Mouse (Mus musculus) heart, adult 18-20 months (tissue): ENCODE measurements around the gene Slc6a4. TPM values are rescaled to one million over a fixed set of nuclear protein-coding genes. Genes with fewer than 3 reads are reported as not detected.
A peak's percentile ranks its signal among the peaks of the same experiment; 100 is the strongest.

ENCODE experiments used
- DNase-seq, 2 experiments: peaks; one replicate each; pipeline ENCODE4 v3.0.0; 2021 to 2022; ENCODE audit warnings: mixed read lengths in 1 of 2
- long read RNA-seq, 2 experiments: library from polyadenylated mRNA; stranded (forward); transcript quantifications; one replicate each; pipeline ENCODE4 v2.0.0; 2021
- total RNA-seq, 2 experiments: library from RNA; stranded (reverse); gene quantifications; 2 replicates each; pipeline ENCODE4 v1.2.3; 2021

The Slc6a4 gene
- total RNA-seq = under 1 TPM; 0.50 to 0.64 TPM
- long read RNA-seq, experiment 1, partial matches to known transcripts = 0 of 1 reads
- long read RNA-seq, experiment 1, other reads (novel, unspliced or antisense) = 0 of 1 reads
- long read RNA-seq, experiment 2 = 0 reads

DNA sequence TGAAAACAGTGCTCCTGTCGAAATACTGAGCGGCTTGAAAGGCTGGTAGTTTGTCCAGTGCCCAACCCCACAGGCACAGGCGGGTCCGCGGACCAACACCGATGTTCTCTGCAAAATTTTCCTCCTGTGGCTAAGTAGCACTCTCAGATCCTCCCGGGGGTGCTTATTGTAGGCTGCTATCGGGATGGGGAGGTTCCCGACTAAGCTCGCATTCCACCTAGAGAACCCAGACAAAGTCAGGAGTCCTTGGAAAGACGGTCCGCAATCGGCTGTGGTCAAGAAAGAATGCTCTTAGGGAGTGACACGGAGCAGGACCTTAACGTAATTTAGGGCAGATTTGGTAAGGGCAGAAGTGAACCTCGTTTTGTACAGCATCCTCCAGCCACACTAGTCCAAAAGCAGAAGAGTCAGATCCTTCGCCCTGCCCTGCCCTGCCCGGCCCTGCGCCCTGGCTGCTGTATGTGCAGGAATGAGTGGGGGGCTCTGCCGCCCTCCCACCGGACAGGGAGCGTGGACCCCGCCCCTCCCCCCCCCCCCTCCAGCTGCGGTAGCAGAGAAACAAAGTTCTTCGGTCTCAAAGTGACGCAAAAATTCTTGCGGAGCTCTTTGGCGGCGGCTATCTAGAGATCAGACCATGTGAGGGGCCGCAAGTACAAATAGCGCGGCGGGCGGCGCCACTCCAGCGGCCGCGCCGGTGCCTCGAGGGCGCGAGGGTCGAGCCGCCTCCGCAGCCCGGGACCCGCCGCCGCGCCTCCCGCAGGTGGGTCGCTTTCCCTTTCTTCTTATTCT is at the start of gene Slc6a4:
Gene Slc6a4, plus strand, starts transcription at position 688 of the 789 bp plus-strand sequence.
- peak in 1 of 2 experiments; percentile 31 for DNase-seq

DNA sequence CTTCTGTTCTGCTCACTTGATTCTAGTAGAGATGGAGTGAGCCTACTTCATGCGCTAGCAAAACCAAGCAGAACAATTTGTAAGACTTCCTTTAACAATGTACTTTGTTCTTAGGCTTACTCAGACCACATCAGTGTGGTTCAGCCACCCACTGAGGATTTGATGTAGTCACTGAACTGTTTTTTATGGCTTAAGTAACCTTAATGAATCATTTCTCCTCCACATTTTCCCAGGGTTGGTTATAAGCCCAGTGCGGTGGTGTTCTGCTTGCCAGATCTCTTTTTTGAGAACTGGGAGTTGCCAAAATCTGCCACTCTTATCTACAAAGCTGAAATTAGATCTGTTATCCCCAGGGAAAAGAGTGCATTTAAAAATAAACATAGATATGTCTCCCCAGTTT is 44.9 kb upstream of the Slc6a4 start:
- DNase-seq = peak; percentile 29 to 39

- no peak for DNase-seq
These were observed 32.7 kb upstream of the Slc6a4 start for GRCm38 (mm10) chr11:76965703-76966102.

DNA sequence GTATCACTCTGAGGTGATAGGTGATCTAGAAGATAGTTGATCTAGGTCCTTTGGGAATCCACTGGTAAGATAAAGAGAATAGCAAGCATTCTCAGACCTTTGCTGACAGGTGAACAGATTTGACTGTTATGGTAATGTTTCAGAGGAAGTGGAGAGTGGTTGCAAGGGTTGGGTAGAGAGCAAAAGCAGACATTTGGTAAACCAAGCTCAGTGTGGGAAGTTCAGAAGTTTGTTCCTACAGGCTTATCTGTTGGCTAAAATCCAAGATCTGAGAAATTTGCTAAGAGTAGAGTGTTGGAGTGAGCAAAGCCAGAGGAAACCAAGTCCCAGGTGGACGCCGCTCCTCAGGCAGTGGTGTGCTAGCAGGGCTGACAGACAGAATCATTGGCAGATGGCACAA is 28.1 kb upstream of the Slc6a4 start:
- DNase-seq = no peak

- peak; percentile 24 to 38 for DNase-seq
These were observed 23.6 kb upstream of the Slc6a4 start for GRCm38 (mm10) chr11:76974680-76975319.

DNA sequence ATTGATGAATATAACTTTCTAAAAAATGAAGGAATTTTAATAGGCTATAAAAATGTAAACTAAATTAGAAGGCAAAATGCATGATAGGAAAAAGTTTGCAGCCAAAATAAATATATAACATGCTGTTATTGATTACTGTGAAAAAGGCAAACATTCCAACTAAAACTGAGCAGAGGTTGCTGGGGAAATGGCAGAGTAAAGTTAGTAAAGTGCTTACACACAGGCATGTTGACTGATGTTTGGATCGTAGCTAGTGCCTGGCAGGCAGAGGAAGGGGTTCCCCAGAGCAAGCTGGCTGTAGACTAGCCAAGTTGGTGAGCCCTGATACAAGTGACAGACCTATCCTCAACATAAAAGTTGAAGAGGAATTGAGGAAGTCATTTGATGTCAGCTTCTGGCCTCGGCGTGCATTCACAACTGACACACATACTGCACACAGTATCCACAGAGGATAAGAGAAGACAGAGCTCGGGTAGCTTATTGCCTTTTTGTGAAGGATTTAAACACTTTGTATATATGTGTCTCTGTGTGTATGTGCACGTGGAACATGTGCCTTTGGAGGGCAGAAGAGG is 16.7 kb upstream of the Slc6a4 start:
- no peak for DNase-seq

DNA sequence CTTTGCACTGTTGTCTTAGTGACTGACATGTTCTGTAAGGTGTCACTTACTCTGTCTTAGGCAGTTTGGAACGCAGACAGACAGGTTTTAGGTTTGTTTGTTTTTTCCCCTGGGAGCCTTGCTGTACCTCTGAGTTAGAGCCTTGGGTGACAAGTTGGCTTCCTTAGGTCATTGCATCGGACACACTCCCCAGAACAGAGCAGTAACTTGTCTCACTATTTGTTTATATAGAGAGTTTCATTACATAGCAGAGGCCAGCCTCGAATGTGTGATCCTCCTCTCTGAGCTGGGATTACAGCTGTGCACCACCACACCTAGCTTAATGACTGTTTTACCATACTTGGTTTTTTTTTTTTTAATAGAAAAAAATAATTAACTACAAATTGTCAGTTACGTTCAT is 16.0 kb upstream of the Slc6a4 start:
- no peak for DNase-seq

DNA sequence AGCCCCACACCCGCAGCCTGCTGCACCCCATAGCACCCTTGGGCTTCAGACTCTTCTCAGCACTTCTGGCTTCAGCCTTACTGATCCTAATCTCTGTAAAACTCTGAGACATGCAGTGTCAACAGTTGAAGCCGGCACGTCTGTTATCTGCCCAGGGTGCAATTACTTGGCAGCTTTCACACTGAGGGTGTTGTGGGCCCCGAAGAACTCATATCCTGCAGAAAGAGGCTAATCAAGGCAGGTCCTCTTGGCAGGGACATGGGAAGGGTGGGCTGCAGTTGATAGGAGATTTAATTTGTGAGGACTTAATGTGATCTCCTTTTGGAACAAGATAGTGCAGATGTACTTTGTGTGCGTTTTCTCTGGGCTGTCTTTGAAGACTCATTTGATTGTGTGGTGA is 14.8 kb upstream of the Slc6a4 start:
- no peak for DNase-seq

DNA sequence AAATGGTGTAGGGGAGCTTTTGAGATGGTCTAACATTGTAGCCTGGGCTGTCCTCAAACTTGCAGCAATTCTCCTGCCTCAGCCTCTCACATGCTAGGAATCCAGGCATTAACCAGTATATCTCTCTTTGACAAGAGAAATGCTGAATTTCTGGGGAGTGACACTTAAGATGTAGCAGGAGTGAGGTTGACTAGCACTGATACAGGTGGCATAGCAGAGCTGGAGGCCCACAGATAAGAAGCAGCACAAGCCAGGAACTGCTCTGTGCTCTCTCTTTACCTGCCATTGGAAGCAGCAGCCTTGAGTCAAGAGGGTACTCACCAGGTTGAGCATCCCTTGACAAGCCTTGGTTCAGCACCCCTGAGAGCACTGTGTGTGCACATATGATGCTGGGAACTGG is 14.2 kb upstream of the Slc6a4 start:
- no peak for DNase-seq

GRCm38 (mm10) chr11:76990839-76991238 is 7.6 kb upstream of the Slc6a4 start:
- no peak for DNase-seq

DNA sequence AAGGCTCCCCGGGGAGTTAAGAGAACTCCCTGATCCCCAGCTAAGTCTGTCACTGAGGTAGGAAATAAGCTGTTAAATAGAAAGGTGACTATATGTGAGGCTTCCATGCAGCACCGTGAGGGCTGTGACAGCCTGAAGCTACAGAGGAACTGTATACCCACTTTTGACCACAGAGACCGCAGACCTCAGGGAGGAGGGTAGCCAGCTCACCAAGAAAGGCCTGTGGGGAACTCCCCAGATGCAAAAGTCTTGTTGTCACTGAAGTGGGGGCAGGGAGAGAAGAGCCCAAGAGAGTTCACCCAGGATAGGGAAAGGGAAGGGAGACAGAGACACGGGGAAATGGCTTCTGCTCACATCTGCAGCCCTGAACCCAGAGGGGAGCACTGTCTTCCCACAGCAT is 5.5 kb upstream of the Slc6a4 start:
- peak in 1 of 2 experiments; percentile 25 for DNase-seq

GRCm38 (mm10) chr11:76995966-76996672 is 2.3 kb upstream of the Slc6a4 start:
- DNase-seq = peak in 1 of 2 experiments; percentile 7

DNA sequence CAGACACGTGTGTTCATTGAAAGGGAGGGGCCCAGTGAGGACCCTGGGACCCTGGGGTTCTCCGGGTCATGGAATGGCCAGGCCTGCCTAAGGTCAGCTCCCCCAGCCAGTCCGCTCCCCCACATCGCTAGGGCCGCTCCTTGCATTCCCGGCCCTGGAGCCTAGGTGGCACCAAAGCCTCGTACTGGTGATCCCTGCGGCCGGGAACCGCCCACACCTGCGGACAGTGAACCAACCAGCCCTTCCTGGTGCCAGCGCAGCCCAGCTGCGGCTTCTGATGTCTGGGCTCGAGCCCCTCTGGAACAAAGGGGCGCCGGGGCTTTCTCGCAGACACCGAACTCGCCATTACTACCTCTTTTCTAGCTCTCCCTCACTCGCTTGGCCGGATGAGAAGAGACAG is 1.1 kb upstream of the Slc6a4 start:
- peak; percentile 53 to 88 for DNase-seq

DNA sequence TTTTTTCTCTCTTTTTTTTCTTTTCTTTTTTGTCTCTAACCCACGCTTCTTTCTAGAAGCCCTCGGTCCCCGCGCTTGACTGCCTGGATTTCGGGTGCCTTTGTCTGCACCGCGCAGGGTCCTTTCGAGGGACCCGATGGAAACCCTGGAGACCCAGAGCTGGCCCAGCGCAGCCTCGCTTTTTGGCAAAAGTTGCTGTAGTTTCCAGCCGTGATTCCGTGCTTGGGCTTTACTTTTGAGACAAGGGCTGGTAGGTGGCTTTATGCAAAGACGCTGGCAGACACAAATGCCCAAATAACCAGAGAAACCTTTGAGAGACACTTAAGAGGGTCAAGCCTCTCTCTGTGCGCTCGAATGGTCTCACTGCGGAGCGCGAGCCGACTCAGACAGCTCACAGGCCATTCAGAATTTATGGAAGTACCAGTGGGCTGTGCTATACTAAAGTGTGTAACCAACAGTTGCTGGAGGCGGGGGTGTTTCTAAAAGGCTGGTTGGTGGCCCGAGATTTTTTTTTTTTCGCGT is 363 bp downstream of the Slc6a4 start:
- DNase-seq = peak in 1 of 2 experiments; percentile 14

DNA sequence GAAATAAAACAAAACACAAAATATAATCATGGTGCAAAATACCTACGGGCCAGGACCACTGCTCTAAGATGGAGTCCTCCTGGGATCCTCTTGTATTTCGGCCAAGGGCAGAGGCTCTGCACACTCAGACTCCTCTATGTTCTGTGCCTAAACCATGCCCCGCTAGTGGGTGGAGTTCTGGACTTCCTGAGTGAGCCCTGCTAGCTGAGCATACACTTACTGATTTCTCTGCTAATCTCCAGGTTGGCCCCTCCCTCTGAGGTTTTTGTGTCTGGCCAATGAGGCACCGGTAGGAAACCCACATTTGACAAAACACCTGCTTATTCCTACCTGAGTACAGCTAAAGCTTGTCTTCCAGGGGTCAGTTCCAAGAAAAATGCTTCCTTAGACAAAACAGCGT is 2.3 kb downstream of the Slc6a4 start:
- DNase-seq = no peak

- DNase-seq = no peak
These were observed 4.0 kb downstream of the Slc6a4 start for GRCm38 (mm10) chr11:77002361-77002760.

GRCm38 (mm10) chr11:77005881-77006280 is 7.5 kb downstream of the Slc6a4 start:
- DNase-seq = no peak

- no peak for DNase-seq
These were observed 8.2 kb downstream of the Slc6a4 start for GRCm38 (mm10) chr11:77006616-77007015.

DNA sequence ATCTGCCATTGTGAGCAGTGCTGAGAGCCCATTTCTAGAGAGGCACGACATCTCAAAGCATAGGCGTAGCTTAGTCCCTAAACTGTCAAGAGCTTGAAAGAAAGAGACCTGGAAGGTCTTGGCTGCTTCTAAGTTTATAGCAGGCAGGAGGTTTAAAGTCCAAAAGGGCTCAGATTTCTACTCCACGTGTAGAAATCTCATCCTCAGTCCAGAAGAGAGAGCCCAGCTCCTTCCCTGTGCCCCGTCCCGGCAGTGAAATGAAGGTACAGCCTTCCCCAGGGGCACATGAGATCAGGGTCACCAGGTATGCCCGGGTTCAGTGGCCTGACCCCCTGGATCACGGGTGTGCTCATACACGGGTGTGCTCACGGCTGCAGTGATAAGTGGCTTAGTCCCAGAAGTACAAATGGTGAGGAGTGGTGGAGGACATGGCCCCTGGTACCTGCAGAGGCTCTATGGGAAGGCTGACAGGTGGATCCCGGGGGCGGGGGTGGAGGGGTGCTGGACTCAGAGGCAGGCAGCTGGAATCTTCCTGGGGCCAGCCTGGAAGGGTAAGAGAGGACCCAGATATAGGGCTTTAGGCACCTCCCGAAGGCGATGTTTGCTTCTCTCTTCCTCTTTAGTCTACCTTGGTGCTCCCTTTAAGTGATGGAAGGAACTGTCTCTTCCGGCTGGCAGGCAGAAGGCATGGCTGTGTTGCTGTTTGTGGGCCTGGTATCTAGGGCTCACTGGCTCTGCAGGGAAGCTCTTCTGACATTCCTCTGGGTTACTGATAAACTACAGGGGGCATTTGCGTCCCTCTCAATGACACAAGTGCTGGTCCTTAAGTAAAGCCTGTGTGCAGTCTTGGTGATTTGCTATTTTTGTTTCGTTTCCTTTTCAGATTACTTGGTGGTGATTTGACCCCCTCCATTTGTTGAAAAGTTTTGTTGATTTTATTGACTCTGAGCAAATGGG is 10.9 kb downstream of the Slc6a4 start:
- DNase-seq = no peak

DNA sequence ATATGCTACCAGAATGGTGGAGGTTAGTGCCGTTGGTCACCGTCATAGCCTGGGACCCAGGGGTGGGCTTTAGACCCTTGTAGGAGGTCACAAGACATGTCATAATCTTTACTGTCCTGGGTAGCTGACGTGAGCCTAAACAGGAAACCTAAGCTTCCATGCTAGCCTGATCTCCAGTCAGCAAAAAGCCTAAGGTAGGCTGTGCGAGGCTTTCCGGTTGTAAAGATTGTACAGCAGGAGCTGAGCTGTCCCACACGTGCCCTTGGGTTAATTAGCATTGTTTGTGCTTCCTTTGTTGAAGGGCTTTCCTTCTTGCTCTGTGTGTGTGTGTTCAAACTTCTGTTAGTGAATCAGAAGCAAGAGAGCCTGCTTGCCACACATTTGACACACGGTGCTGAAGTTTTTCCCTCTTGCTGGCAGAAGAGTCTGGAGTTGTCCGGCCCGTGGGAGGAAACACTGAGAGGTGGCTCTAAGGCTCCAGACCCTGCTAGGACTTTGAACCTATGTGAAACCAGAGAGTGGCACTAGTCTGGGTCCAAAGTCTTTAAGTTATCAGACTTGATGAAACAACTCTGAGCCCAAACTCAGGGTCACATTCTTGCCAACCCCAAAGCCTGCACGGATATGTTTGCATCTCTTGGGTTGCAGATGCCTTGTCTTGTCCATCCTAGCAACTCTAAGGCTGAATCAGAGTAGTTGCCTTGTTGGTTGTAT is 12.5 kb downstream of the Slc6a4 start:
- no peak for DNase-seq
